Mouse (Mus musculus) testis, adult 2 months (tissue): Measurements from ENCODE around the gene Sbk3. TPM values are rescaled to one million over a fixed set of nuclear protein-coding genes. Genes with fewer than 3 reads are reported as not detected.
"Not testable (repeated sequence)": the region's sequence is repeated elsewhere in the genome, so short reads cannot be mapped to it uniquely, and the experiment has no call there.

Source experiments
- H3K27ac ChIP-seq: fragments of 200-500 bp; 2 replicates; pipeline ENCODE4 v1.5.1; 2012; ENCODE audit warnings: low read depth, low read length; ENCODE audit not compliant: control insufficient read depth, insufficient read depth
- H3K27me3 ChIP-seq: fragments of 200-500 bp; 2 replicates; pipeline ENCODE4 v1.6.1; 2012; ENCODE audit warnings: mild to moderate bottlenecking, low read length, moderate library complexity; ENCODE audit not compliant: control insufficient read depth, insufficient read depth
- H3K36me3 ChIP-seq: fragments of 200-500 bp; 2 replicates; pipeline ENCODE4 v1.6.1; 2012; ENCODE audit warnings: mild to moderate bottlenecking, low read length; ENCODE audit not compliant: control insufficient read depth, insufficient read depth
- H3K4me1 ChIP-seq: fragments of 200-500 bp; 2 replicates; pipeline ENCODE4 v1.6.1; 2012; ENCODE audit warnings: low read length; ENCODE audit not compliant: control insufficient read depth, insufficient read depth
- H3K4me3 ChIP-seq: fragments of 200-500 bp; 2 replicates; pipeline ENCODE4 v1.5.1; 2012; ENCODE audit warnings: low read depth, mild to moderate bottlenecking, low read length, moderate library complexity, mixed read lengths; ENCODE audit not compliant: control insufficient read depth
- CTCF ChIP-seq: fragments of 200-500 bp; IDR thresholded peaks from 2 replicates; pipeline ENCODE4 v1.5.1; 2012; ENCODE audit warnings: low read depth, mild to moderate bottlenecking, inconsistent platforms, low read length, moderate library complexity; ENCODE audit not compliant: control insufficient read depth, insufficient read depth, insufficient replicate concordance
- POLR2A ChIP-seq: fragments of 200-500 bp; IDR thresholded peaks from 2 replicates; pipeline ENCODE4 v1.6.1; 2012; ENCODE audit warnings: low read depth, mild to moderate bottlenecking, inconsistent platforms, low read length, moderate library complexity; ENCODE audit not compliant: control insufficient read depth
- polyA plus RNA-seq: library from polyadenylated mRNA; depleted of rRNA; stranded (reverse); fragments of >200 nt; gene quantifications from 2 replicates; pipeline ENCODE4 v1.2.3, GENCODE M21; 2012; rRNA removed

Gene Sbk3
- 0.23 and 0.27 TPM in 2 replicates for polyA plus RNA-seq

GRCm38 (mm10) chr7:4971068-4971467 is at the start of gene Sbk3:
Gene Sbk3, minus strand, starts transcription at chr7:4971168.
- Histone ChIP-seq H3K27ac (no peak within 1 kb of the TSS), H3K36me3 (no peaks in the 10 kb centered on the region), H3K4me1 (peaks cover 3% of the 10 kb centered on the region; the same call in 1 of the 2 replicates), H3K4me3 (no peak within 1 kb of the TSS), H3K27me3 (no peaks in the 10 kb centered on the region)
- TF ChIP-seq CTCF (no peak), POLR2A (no peak)

DNA sequence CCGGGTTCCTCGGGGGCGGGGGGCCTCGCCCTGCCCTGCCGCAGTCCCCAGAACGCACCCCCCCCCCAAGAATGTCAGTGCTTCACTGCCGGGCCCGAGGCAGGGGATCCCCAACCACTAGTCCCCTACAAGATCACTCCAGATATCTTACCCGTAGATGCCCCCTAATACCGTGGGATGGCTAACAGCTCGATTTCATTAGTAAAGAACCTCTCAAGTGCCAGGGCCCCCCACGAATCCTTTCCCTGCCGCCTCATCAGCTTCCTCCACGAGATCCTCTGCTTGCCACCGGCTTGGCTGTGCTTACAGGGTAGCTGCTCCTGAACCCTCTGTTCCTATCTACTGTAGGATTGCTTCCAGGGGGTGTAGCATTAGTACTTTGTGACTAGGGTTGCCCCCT is 49.7 kb upstream of the Sbk3 start:
- TF ChIP-seq POLR2A (no peak), CTCF (no peak)
- H3K36me3 ChIP-seq: peaks cover 1% of the 10 kb centered on the region; the same call in 1 of the 2 replicates
- peak overlapping the region; percentile 85 for H3K27ac ChIP-seq
- H3K4me3 ChIP-seq: peak overlapping the region; percentile 88
- peaks cover 2% of the 10 kb centered on the region for H3K4me1 ChIP-seq
- no peaks in the 10 kb centered on the region for H3K27me3 ChIP-seq

- peaks cover 1% of the 10 kb centered on the region; the same call in 1 of the 2 replicates for H3K36me3 ChIP-seq
- peak within 1 kb of the TSS; percentile 88 for H3K4me3 ChIP-seq
- H3K27me3 ChIP-seq: no peaks in the 10 kb centered on the region
- peak within 1 kb of the TSS; percentile 85 for H3K27ac ChIP-seq
- TF ChIP-seq CTCF: no peak
- TF ChIP-seq POLR2A: peak; percentile 78
- peaks cover 4% of the 10 kb centered on the region for H3K4me1 ChIP-seq
Observed at GRCm38 (mm10) chr7:5020000-5020681, 49.2 kb upstream of the Sbk3 start, which contains the start of the genes Zfp865 and Ccdc106. Gene Zfp865, plus strand, starts transcription at chr7:5020376. Gene Ccdc106, plus strand, starts transcription at chr7:5020553.

- H3K27me3 ChIP-seq, H3K27ac ChIP-seq, H3K4me1 ChIP-seq, H3K36me3 ChIP-seq: not testable (repeated sequence)
- H3K4me3 ChIP-seq: peak overlapping the region; percentile 88
Observed at GRCm38 (mm10) chr7:5019576-5019975, 48.6 kb upstream of the Sbk3 start.

DNA sequence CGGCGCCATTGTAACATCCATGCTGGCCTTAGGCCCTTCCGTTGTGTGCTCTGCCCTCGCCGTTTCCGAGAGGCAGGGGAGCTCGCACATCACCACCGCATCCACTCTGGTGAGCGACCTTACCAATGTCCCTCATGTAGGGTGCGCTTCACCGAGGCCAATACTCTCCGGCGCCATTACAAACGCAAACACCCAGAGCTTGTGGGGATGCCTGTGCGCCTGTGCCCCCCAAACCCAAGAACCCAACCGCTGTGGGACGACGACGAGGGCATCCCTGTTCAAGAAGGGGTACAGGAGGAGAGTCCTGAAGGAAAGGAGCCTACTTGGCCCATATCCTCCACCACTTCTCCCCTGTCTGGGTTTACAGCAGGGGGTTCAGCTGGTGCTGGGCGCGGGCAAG is 47.0 kb upstream of the Sbk3 start:
- Histone ChIP-seq H3K27me3 (no peaks in the 10 kb centered on the region), H3K27ac (no peak overlapping the region), H3K4me3 (no peak overlapping the region), H3K4me1 (peaks cover 4% of the 10 kb centered on the region), H3K36me3 (peaks cover 1% of the 10 kb centered on the region; the same call in 1 of the 2 replicates)
- TF ChIP-seq POLR2A (no peak), CTCF (no peak)

DNA sequence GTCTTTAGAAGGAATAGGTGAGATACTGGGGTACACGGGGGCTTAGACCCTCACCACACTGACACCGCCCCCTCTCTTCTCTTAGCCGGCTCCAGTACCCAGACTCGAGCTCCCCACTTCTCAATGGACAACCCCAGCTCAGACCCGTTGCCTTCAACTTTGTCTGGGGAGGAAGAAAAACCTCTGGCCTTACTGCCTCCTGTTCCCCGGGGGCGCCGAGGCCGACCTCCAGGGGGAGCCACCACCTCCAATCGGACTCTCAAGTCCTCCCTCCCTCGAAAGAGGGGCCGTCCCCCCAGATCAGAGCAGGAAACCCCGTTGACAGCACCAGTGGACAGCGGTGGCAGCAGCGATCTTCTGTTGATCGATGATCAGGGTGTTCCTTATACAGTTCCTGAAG is 46.4 kb upstream of the Sbk3 start:
- H3K4me3 ChIP-seq: no peak overlapping the region
- no peak for TF ChIP-seq POLR2A
- no peak for TF ChIP-seq CTCF
- H3K27me3 ChIP-seq: no peaks in the 10 kb centered on the region
- peaks cover 1% of the 10 kb centered on the region; the same call in 1 of the 2 replicates for H3K36me3 ChIP-seq
- H3K4me1 ChIP-seq: peaks cover 4% of the 10 kb centered on the region
- H3K27ac ChIP-seq: no peak overlapping the region

DNA sequence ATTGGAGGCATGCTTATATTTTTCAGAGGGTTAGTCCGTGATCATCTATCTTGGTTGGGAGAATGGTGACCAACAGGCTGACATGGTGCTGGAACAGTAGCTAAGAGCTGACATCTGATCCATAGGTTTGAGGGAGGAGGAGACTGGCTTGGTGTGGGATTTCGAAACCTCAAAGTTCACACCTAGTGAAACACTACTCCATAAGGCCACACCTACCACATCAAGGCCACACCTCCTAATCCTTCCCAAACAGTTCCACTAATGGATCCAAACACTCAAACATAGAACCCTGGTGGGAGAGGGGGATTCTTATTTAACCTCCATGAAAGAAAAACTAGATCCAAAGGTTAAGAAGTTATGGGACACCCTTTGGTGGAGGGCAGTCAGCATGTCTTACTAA is 46.0 kb upstream of the Sbk3 start:
- peaks cover 4% of the 10 kb centered on the region for H3K4me1 ChIP-seq
- TF ChIP-seq POLR2A (no peak), CTCF (no peak)
- H3K4me3 ChIP-seq: no peak overlapping the region
- H3K36me3 ChIP-seq: no peaks in the 10 kb centered on the region
- H3K27ac ChIP-seq: no peak overlapping the region
- H3K27me3 ChIP-seq: no peaks in the 10 kb centered on the region

GRCm38 (mm10) chr7:5016057-5016456 is 45.1 kb upstream of the Sbk3 start:
- Histone ChIP-seq H3K27ac (peak overlapping the region; percentile 90), H3K4me1 (peaks cover 4% of the 10 kb centered on the region), H3K36me3 (no peaks in the 10 kb centered on the region), H3K27me3 (no peaks in the 10 kb centered on the region), H3K4me3 (peak overlapping the region; percentile 90)
- no peak for TF ChIP-seq CTCF
- TF ChIP-seq POLR2A: no peak
